Mouse (Mus musculus): Measurements from ENCODE around the gene Yme1l1. TPM values are rescaled to one million over a fixed set of nuclear protein-coding genes. Genes with fewer than 3 reads are reported as not detected.

Yme1l1 gene
- polyA plus RNA-seq, 1 experiment from 2014 or later, result 64.1 TPM

GRCm38 (mm10) chr2:23234065-23234773, 78.0 kb downstream of the Yme1l1 start:
- no peaks in the 10 kb centered on the region for H3K36me3 ChIP-seq (ENCODE audit: insufficient read depth, low read length)
- H3K27ac ChIP-seq, result no peak overlapping the region
- under 1% methylated on average over 33 of the region's 50 CpGs for WGBS
- no peaks in the 10 kb centered on the region for H3K9me3 ChIP-seq (replicated peaks; ENCODE audit: low read length)
- peak overlapping the region; percentile 31; the same call in 1 of the 2 replicates for H3K9ac ChIP-seq (ENCODE audit: low read depth, low read length)
- H3K4me3 ChIP-seq (replicated peaks; ENCODE audit: low read depth, low read length), result peak overlapping the region; percentile 38
- no peak for TF ChIP-seq CTCF (IDR thresholded peaks at IDR 0.05; ENCODE audit: low read depth)
- peak; percentile 63 for ATAC-seq (replicated peaks; ENCODE audit: low FRiP score, low read depth)
- H3K4me2 ChIP-seq (ENCODE audit: low read length), result peak overlapping the region; percentile 70
- DNase-seq (ENCODE audit: low spot score), result peak; percentile 25
- no peaks in the 10 kb centered on the region for H3K27me3 ChIP-seq (ENCODE audit: insufficient read depth, low read length)
- no peaks in the 10 kb centered on the region for H3K4me1 ChIP-seq (replicated peaks; ENCODE audit: insufficient read depth, low read length)

Other genes with a start within 250 kb of the Yme1l1 start
- gene Abi1, start 116.1 kb upstream of the Yme1l1 start, polyA plus RNA-seq (2015; fragmentation: Nextera tagmentation; extraction: Ambion mirVana), result 41.0 and 45.0 TPM in 2 replicates
- gene Acbd5, start 88.2 kb upstream of the Yme1l1 start, polyA plus RNA-seq (2015; fragmentation: Nextera tagmentation; extraction: Ambion mirVana), result 31.1 and 34.3 TPM in 2 replicates
- gene Mastl, start 345 bp upstream of the Yme1l1 start, polyA plus RNA-seq (2015; fragmentation: Nextera tagmentation; extraction: Ambion mirVana), result 5.3 and 6.2 TPM in 2 replicates
- gene 4931423N10Rik, start 51.1 kb downstream of the Yme1l1 start, polyA plus RNA-seq (2015; fragmentation: Nextera tagmentation; extraction: Ambion mirVana), result not detected in 2 replicates
- not detected in 2 replicates for gene Nxph2, start 164.9 kb downstream of the Yme1l1 start, polyA plus RNA-seq (2015; fragmentation: Nextera tagmentation; extraction: Ambion mirVana)

Data from kidney, postnatal 0 days (tissue).